Mouse (Mus musculus) spleen, adult 2 months (tissue): ENCODE measurements at regions not wholly inside any gene's neighbourhood (a gene's known extent, or its start where the extent isn't known, plus 50 kb on each side); places are given as distances from the start of the nearest gene placed in this dataset.

Experiments
- CTCF ChIP-seq: fragments of 200-500 bp; IDR thresholded peaks from 2 replicates; pipeline ENCODE4 v1.5.1; 2011; ENCODE audit warnings: mild to moderate bottlenecking, inconsistent platforms; ENCODE audit not compliant: insufficient read depth, insufficient read length, insufficient replicate concordance; ENCODE audit errors: extremely low read depth
- POLR2A ChIP-seq: fragments of 200-500 bp; IDR thresholded peaks from 2 replicates; pipeline ENCODE4 v1.6.1; 2011; ENCODE audit warnings: low read depth, low read length, inconsistent platforms

DNA sequence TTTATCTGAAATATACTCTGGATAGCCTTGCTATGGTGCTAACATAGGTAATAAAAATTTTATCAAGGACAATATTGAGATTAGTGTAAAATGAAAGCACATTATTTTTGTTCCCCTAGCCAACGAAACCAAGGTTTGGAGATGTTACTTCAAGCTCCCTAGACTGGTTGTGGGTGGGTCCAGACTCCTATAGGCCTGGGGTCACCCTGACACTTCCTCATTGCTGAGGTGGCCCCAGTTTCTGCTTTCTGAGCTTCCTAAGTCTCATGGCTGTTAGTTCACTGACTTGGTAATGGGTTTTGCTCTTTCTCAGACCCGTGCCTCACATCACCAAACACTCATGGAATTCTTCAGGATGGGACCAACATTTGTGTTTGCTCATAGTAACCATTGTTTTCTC is 49.9 kb upstream of the Dkk2 start:
- no peak for TF ChIP-seq CTCF
- no peak for TF ChIP-seq POLR2A
